Mouse (Mus musculus): ENCODE data around the gene Ints14. TPM values are rescaled to one million over a fixed set of nuclear protein-coding genes. Genes with fewer than 3 reads are reported as not detected.

The Ints14 gene
- polyA plus RNA-seq, 1 experiment from 2014 or later: 45.0 TPM

GRCm38 (mm10) chr9:64937491-64937890 is 23.2 kb upstream of the Ints14 start:
- ATAC-seq (replicated peaks): no peak
- 57% methylated on average over 5 of the region's 5 CpGs for WGBS
- H3K27me3 ChIP-seq: no peaks in the 10 kb centered on the region
- no peaks in the 10 kb centered on the region for H3K4me1 ChIP-seq
- no peak overlapping the region for H3K4me3 ChIP-seq
- no peak overlapping the region for H3K9ac ChIP-seq (replicated peaks)
- H3K27ac ChIP-seq (replicated peaks): no peak overlapping the region
- no peaks in the 10 kb centered on the region for H3K36me3 ChIP-seq
- H3K4me2 ChIP-seq (replicated peaks): no peak overlapping the region
- H3K9me3 ChIP-seq: no peaks in the 10 kb centered on the region

GRCm38 (mm10) chr9:64938535-64938934 is 22.2 kb upstream of the Ints14 start:
- H3K9ac ChIP-seq (replicated peaks): no peak overlapping the region
- no peak overlapping the region for H3K27ac ChIP-seq (replicated peaks)
- no peaks in the 10 kb centered on the region for H3K27me3 ChIP-seq
- no peak overlapping the region for H3K4me2 ChIP-seq (replicated peaks)
- H3K36me3 ChIP-seq: no peaks in the 10 kb centered on the region
- no peaks in the 10 kb centered on the region for H3K9me3 ChIP-seq
- whole genome bisulfite sequencing: 85% methylated on average over 5 of the region's 5 CpGs
- H3K4me1 ChIP-seq: no peaks in the 10 kb centered on the region
- no peak for ATAC-seq (replicated peaks)
- no peak overlapping the region for H3K4me3 ChIP-seq

- Histone ChIP-seq H3K27ac (replicated peaks) (no peak overlapping the region), H3K4me3 (no peak overlapping the region), H3K36me3 (no peaks in the 10 kb centered on the region), H3K9ac (replicated peaks) (no peak overlapping the region), H3K9me3 (no peaks in the 10 kb centered on the region), H3K4me1 (no peaks in the 10 kb centered on the region), H3K4me2 (replicated peaks) (no peak overlapping the region), H3K27me3 (no peaks in the 10 kb centered on the region)
- no peak for ATAC-seq (replicated peaks)
- WGBS: 58% methylated on average over 4 of the region's 4 CpGs
Measured at GRCm38 (mm10) chr9:64939281-64939680, 21.4 kb upstream of the Ints14 start.

GRCm38 (mm10) chr9:64939790-64940189 is 20.9 kb upstream of the Ints14 start:
- ATAC-seq (replicated peaks): no peak
- 75% methylated on average over 2 of the region's 2 CpGs for WGBS

GRCm38 (mm10) chr9:64940731-64941346 is 19.9 kb upstream of the Ints14 start:
- no peak overlapping the region for H3K9ac ChIP-seq (replicated peaks)
- H3K4me1 ChIP-seq: no peaks in the 10 kb centered on the region
- no peaks in the 10 kb centered on the region for H3K9me3 ChIP-seq
- H3K27ac ChIP-seq (replicated peaks): no peak overlapping the region
- no peak overlapping the region for H3K4me3 ChIP-seq
- no peak for ATAC-seq (replicated peaks)
- no peak overlapping the region for H3K4me2 ChIP-seq (replicated peaks)
- no peaks in the 10 kb centered on the region for H3K36me3 ChIP-seq
- no peaks in the 10 kb centered on the region for H3K27me3 ChIP-seq
- 82% methylated on average over 11 of the region's 11 CpGs for WGBS

More at GRCm38 (mm10) chr9:64939790-64940189, 20.9 kb upstream of the Ints14 start:
- no peak overlapping the region for H3K9ac ChIP-seq (replicated peaks)
- H3K4me2 ChIP-seq (replicated peaks): no peak overlapping the region
- H3K36me3 ChIP-seq: no peaks in the 10 kb centered on the region
- H3K4me1 ChIP-seq: no peaks in the 10 kb centered on the region
- no peak overlapping the region for H3K4me3 ChIP-seq
- H3K9me3 ChIP-seq: no peaks in the 10 kb centered on the region
- no peaks in the 10 kb centered on the region for H3K27me3 ChIP-seq
- no peak overlapping the region for H3K27ac ChIP-seq (replicated peaks)

GRCm38 (mm10) chr9:64941650-64942049 is 19.1 kb upstream of the Ints14 start:
- no peak overlapping the region for H3K9ac ChIP-seq (replicated peaks)
- no peak overlapping the region for H3K4me3 ChIP-seq
- no peak overlapping the region for H3K4me2 ChIP-seq (replicated peaks)
- no peak for ATAC-seq (replicated peaks)
- WGBS: 84% methylated on average over 4 of the region's 4 CpGs
- no peak overlapping the region for H3K27ac ChIP-seq (replicated peaks)
- H3K9me3 ChIP-seq: no peaks in the 10 kb centered on the region
- no peaks in the 10 kb centered on the region for H3K4me1 ChIP-seq
- H3K36me3 ChIP-seq: no peaks in the 10 kb centered on the region
- no peaks in the 10 kb centered on the region for H3K27me3 ChIP-seq

- no peak overlapping the region for H3K27ac ChIP-seq (replicated peaks)
- no peaks in the 10 kb centered on the region for H3K9me3 ChIP-seq
- no peak for ATAC-seq (replicated peaks)
- no peaks in the 10 kb centered on the region for H3K4me1 ChIP-seq
- no peak overlapping the region for H3K4me3 ChIP-seq
- H3K9ac ChIP-seq (replicated peaks): no peak overlapping the region
- no peaks in the 10 kb centered on the region for H3K36me3 ChIP-seq
- WGBS: 29% methylated on average over 11 of the region's 11 CpGs
- H3K4me2 ChIP-seq (replicated peaks): no peak overlapping the region
- no peaks in the 10 kb centered on the region for H3K27me3 ChIP-seq
Measured at GRCm38 (mm10) chr9:64943997-64944396, 16.7 kb upstream of the Ints14 start.

- ATAC-seq (replicated peaks): no peak
- Histone ChIP-seq H3K9me3 (no peaks in the 10 kb centered on the region), H3K4me1 (no peaks in the 10 kb centered on the region), H3K4me3 (no peak overlapping the region), H3K27ac (replicated peaks) (no peak overlapping the region), H3K4me2 (replicated peaks) (no peak overlapping the region), H3K27me3 (peaks cover 4% of the 10 kb centered on the region; the same call in 1 of the 2 replicates), H3K9ac (replicated peaks) (no peak overlapping the region), H3K36me3 (no peaks in the 10 kb centered on the region)
- WGBS: 88% methylated on average over 9 of the region's 9 CpGs
Measured at GRCm38 (mm10) chr9:64947483-64948095, 13.1 kb upstream of the Ints14 start.

GRCm38 (mm10) chr9:64951161-64951657 is 9.5 kb upstream of the Ints14 start, which contains the start of gene Slc24a1:
Gene Slc24a1 (minus strand): TSS chr9:64951607.
- ATAC-seq (replicated peaks): no peak
- Histone ChIP-seq H3K4me1 (no peaks in the 10 kb centered on the region), H3K4me2 (replicated peaks) (no peak within 1 kb of the TSS)

GRCm38 (mm10) chr9:64952055-64952454 is 8.7 kb upstream of the Ints14 start:
- Histone ChIP-seq H3K36me3 (no peaks in the 10 kb centered on the region), H3K9me3 (no peaks in the 10 kb centered on the region), H3K27ac (replicated peaks) (no peak overlapping the region), H3K4me3 (no peak overlapping the region), H3K4me2 (replicated peaks) (no peak overlapping the region), H3K4me1 (no peaks in the 10 kb centered on the region), H3K27me3 (peaks cover 4% of the 10 kb centered on the region; the same call in 1 of the 2 replicates), H3K9ac (replicated peaks) (no peak overlapping the region)
- WGBS: 11% methylated on average over 5 of the region's 5 CpGs
- no peak for ATAC-seq (replicated peaks)

More at GRCm38 (mm10) chr9:64951161-64951657, 9.5 kb upstream of the Ints14 start, which contains the start of gene Slc24a1:
- no peak within 1 kb of the TSS for H3K4me3 ChIP-seq
- no peak within 1 kb of the TSS for H3K9ac ChIP-seq (replicated peaks)
- H3K9me3 ChIP-seq: no peaks in the 10 kb centered on the region
- peaks cover 4% of the 10 kb centered on the region; the same call in 1 of the 2 replicates for H3K27me3 ChIP-seq
- no peaks in the 10 kb centered on the region for H3K36me3 ChIP-seq
- no peak within 1 kb of the TSS for H3K27ac ChIP-seq (replicated peaks)
- 42% methylated on average over 11 of the region's 11 CpGs for WGBS

- H3K27me3 ChIP-seq: peaks cover 4% of the 10 kb centered on the region; the same call in 1 of the 2 replicates
- 85% methylated on average over 7 of the region's 7 CpGs for WGBS
- ATAC-seq (replicated peaks): no peak
- H3K27ac ChIP-seq (replicated peaks): no peak overlapping the region
- no peaks in the 10 kb centered on the region for H3K4me1 ChIP-seq
- no peak overlapping the region for H3K9ac ChIP-seq (replicated peaks)
- no peak overlapping the region for H3K4me3 ChIP-seq
- no peaks in the 10 kb centered on the region for H3K36me3 ChIP-seq
- no peak overlapping the region for H3K4me2 ChIP-seq (replicated peaks)
- H3K9me3 ChIP-seq: no peaks in the 10 kb centered on the region
Measured at GRCm38 (mm10) chr9:64953190-64953589, 7.5 kb upstream of the Ints14 start.

- no peak overlapping the region; the same call in 1 of the 2 replicates for H3K4me2 ChIP-seq (replicated peaks)
- peaks cover 8% of the 10 kb centered on the region for H3K4me1 ChIP-seq
- no peaks in the 10 kb centered on the region for H3K9me3 ChIP-seq
- H3K27ac ChIP-seq (replicated peaks): no peak overlapping the region
- no peak overlapping the region for H3K4me3 ChIP-seq
- H3K9ac ChIP-seq (replicated peaks): no peak overlapping the region
- no peaks in the 10 kb centered on the region for H3K36me3 ChIP-seq
- peaks cover under 1% of the 10 kb centered on the region; the same call in 1 of the 2 replicates for H3K27me3 ChIP-seq
- ATAC-seq (replicated peaks): no peak
- 17% methylated on average over 12 of the region's 12 CpGs for WGBS
Measured at GRCm38 (mm10) chr9:64956337-64956736, 4.4 kb upstream of the Ints14 start.
